Mouse (Mus musculus) forebrain, embryonic 14.5 days (tissue): ENCODE measurements around the gene Npw. TPM values are rescaled to one million over a fixed set of nuclear protein-coding genes. Genes with fewer than 3 reads are reported as not detected.

Experiments
- polyA plus RNA-seq: library from polyadenylated mRNA; unstranded; fragments of >200 nt; fragmentation: Nextera tagmentation; extraction: Ambion mirVana; gene quantifications from 2 replicates; pipeline ENCODE4 v1.2.1, GENCODE M21; 2014

The Npw gene
- polyA plus RNA-seq, 1 experiment from 2014 or later, result not detected

Other genes with a start within 250 kb of the Npw start
- 304 and 325 TPM in 2 replicates for gene Rnps1, start 243.9 kb downstream of the Npw start, polyA plus RNA-seq
- gene Eci1, start 231.8 kb downstream of the Npw start, polyA plus RNA-seq, result 31.5 and 31.8 TPM in 2 replicates
- 2.3 and 3.5 TPM in 2 replicates for gene Dnase1l2, start 215.4 kb downstream of the Npw start, polyA plus RNA-seq
- gene E4f1, start 188.1 kb downstream of the Npw start, polyA plus RNA-seq, result 8.3 and 16.9 TPM in 2 replicates
- 54.7 and 56.5 TPM in 2 replicates for gene Pgp, start 188.1 kb downstream of the Npw start, polyA plus RNA-seq
- gene Bricd5, start 184.6 kb downstream of the Npw start, polyA plus RNA-seq, result 0.38 and 1.3 TPM in 2 replicates
- gene Mlst8, start 179.4 kb downstream of the Npw start, polyA plus RNA-seq, result 31.8 and 37.2 TPM in 2 replicates
- gene Caskin1, start 169.9 kb downstream of the Npw start, polyA plus RNA-seq, result 9.1 and 14.6 TPM in 2 replicates
- 80.1 and 96.6 TPM in 2 replicates for gene Traf7, start 130.5 kb downstream of the Npw start, polyA plus RNA-seq
- 4.0 TPM in 2 replicates for gene Rab26, start 124.2 kb downstream of the Npw start, polyA plus RNA-seq
- gene Pkd1, start 108.6 kb downstream of the Npw start, polyA plus RNA-seq, result 12.9 and 16.7 TPM in 2 replicates
- 59.8 and 66.4 TPM in 2 replicates for gene Tsc2, start 25.8 kb downstream of the Npw start, polyA plus RNA-seq
- 10.0 and 12.3 TPM in 2 replicates for gene Nthl1, start 25.8 kb downstream of the Npw start, polyA plus RNA-seq
- gene Slc9a3r2, start 8.1 kb downstream of the Npw start, polyA plus RNA-seq, result 22.4 and 31.3 TPM in 2 replicates
- 14.9 and 19.7 TPM in 2 replicates for gene Zfp598, start 11.2 kb upstream of the Npw start, polyA plus RNA-seq
- 105 and 136 TPM in 2 replicates for gene Syngr3, start 31.5 kb upstream of the Npw start, polyA plus RNA-seq
- gene Gfer, start 37.7 kb upstream of the Npw start, polyA plus RNA-seq, result 36.5 and 37.7 TPM in 2 replicates
- 2.2 and 2.4 TPM in 2 replicates for gene Noxo1, start 37.8 kb upstream of the Npw start, polyA plus RNA-seq
- 85.3 and 86.1 TPM in 2 replicates for gene Tbl3, start 49.2 kb upstream of the Npw start, polyA plus RNA-seq
- not detected in 2 replicates for gene Rnf151, start 59.6 kb upstream of the Npw start, polyA plus RNA-seq
- gene Rps2, start 59.7 kb upstream of the Npw start, polyA plus RNA-seq, result 888 and 1,063 TPM in 2 replicates
- 301 and 312 TPM in 2 replicates for gene Ndufb10, start 66.0 kb upstream of the Npw start, polyA plus RNA-seq
- not detected in 2 replicates for gene Rpl3l, start 69.4 kb upstream of the Npw start, polyA plus RNA-seq
- gene Msrb1, start 78.2 kb upstream of the Npw start, polyA plus RNA-seq, result 25.3 TPM in 2 replicates
- 0.20 TPM in 1 of 2 replicates, not detected in the other for gene Hs3st6, start 94.5 kb upstream of the Npw start, polyA plus RNA-seq
- not detected in 2 replicates for gene Meiob, start 145.8 kb upstream of the Npw start, polyA plus RNA-seq
- gene Hagh, start 181.7 kb upstream of the Npw start, polyA plus RNA-seq, result 49.7 and 52.8 TPM in 2 replicates
- gene Fahd1, start 191.9 kb upstream of the Npw start, polyA plus RNA-seq, result 18.4 and 19.2 TPM in 2 replicates
- 0.17 and 0.25 TPM in 2 replicates for gene Igfals, start 207.5 kb upstream of the Npw start, polyA plus RNA-seq
- gene Nubp2, start 227.9 kb upstream of the Npw start, polyA plus RNA-seq, result 89.6 and 96.1 TPM in 2 replicates
- gene Spsb3, start 228.2 kb upstream of the Npw start, polyA plus RNA-seq, result 78.3 and 85.0 TPM in 2 replicates
- gene Eme2, start 236.6 kb upstream of the Npw start, polyA plus RNA-seq, result 18.2 and 23.3 TPM in 2 replicates
- gene Mrps34, start 236.7 kb upstream of the Npw start, polyA plus RNA-seq, result 73.5 and 78.4 TPM in 2 replicates
- gene Nme3, start 238.0 kb upstream of the Npw start, polyA plus RNA-seq, result 79.7 and 93.4 TPM in 2 replicates